Mouse (Mus musculus) CD4-positive, CD25-positive, alpha-beta regulatory T cell, adult 4 months (primary cell): ENCODE results near the gene 1700029F12Rik. TPM values are rescaled to one million over a fixed set of nuclear protein-coding genes. Genes with fewer than 3 reads are reported as not detected.

Source experiments
- polyA plus RNA-seq, 2 experiments: library from polyadenylated mRNA; unstranded; fragments of 100-300 nt; shearing (Covaris generic); gene quantifications; one replicate each; pipeline ENCODE4 v1.2.1; 2017

The 1700029F12Rik gene
- polyA plus RNA-seq, 2 experiments from 2014 or later = not detected

Other genes starting within 250 kb of the 1700029F12Rik start
- not detected for gene Gcnt4, start 109.7 kb downstream of the 1700029F12Rik start, polyA plus RNA-seq
- gene Fam169a, start 32.9 kb upstream of the 1700029F12Rik start, polyA plus RNA-seq = under 1 TPM; 0.66 to 0.69 TPM
- gene Gm6169, start 64.9 kb upstream of the 1700029F12Rik start, polyA plus RNA-seq = 1 to 10 TPM; 5.9 to 6.9 TPM
- gene Gfm2, start 103.6 kb upstream of the 1700029F12Rik start, polyA plus RNA-seq = 10 to 100 TPM; 42.8 to 62.9 TPM
- gene Nsa2, start 103.6 kb upstream of the 1700029F12Rik start, polyA plus RNA-seq = 100 to 1,000 TPM; 122 to 154 TPM
- gene Hexb, start 164.0 kb upstream of the 1700029F12Rik start, polyA plus RNA-seq = 10 to 100 TPM; 65.3 to 71.7 TPM
- 1 to 10 TPM; 2.8 to 3.5 TPM for gene Enc1, start 206.7 kb upstream of the 1700029F12Rik start, polyA plus RNA-seq